Mouse (Mus musculus) retina, postnatal 7 days (tissue): ENCODE results near the gene Ndel1.
A peak's percentile ranks its signal among the peaks of the same experiment; 100 is the strongest.
"Not testable (repeated sequence)": the region's sequence is repeated elsewhere in the genome, so short reads cannot be mapped to it uniquely, and the experiment has no call there.

Experiments used
- DNase-seq: peaks from one replicate; pipeline ENCODE4 v3.0.0-alpha.2; 2012; ENCODE audit warnings: low read depth, low spot score

Gene Ndel1

DNA sequence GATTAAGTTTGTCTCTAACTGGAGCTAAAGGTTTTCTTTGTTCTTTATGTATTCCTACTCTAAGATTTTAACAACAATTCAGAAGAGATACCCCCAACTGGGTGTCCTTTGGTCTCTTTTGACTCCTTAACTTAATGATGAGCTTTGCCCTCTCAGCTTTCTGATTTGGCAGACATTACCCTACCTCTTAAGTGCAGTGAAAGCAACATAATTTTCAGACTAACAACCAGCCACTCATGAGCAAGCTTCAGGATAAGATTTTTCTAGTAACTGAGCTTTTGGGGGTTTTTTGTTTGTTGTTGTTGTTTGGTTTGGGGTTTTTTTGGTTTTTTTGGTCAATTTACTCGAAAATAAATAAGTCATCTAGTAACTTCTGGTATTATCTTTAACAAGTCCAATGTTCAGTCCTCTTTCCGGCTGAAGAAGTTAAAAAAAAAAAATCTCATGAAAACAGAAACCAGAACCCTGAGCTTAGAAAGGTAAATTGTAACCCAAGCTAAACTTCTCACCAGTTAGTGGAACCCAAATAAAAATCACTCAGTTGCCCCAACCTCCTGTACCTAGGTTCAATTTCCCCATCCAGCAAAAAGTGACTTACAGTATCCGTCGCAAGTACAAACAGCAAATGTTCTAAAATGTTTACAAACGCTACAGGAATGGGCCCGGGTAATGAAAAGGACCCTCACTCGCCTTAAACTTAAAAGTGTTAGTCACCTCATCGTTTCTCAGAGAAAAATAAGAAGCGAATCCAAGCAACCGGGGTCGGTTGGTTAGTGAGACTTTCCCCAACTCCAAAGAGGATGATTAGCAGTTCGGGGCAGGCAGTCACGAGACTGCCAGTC is 19.8 kb downstream of the Ndel1 start:
- no peak for DNase-seq

- no peak for DNase-seq
These were observed 20.8 kb downstream of the Ndel1 start for GRCm38 (mm10) chr11:68850862-68851261.

- no peak for DNase-seq
These were observed 32.1 kb downstream of the Ndel1 start for GRCm38 (mm10) chr11:68839606-68840005.

GRCm38 (mm10) chr11:68835034-68835433 is 36.6 kb downstream of the Ndel1 start:
- DNase-seq = no peak

- DNase-seq = no peak
These were observed 38.1 kb downstream of the Ndel1 start for GRCm38 (mm10) chr11:68833593-68833992.

DNA sequence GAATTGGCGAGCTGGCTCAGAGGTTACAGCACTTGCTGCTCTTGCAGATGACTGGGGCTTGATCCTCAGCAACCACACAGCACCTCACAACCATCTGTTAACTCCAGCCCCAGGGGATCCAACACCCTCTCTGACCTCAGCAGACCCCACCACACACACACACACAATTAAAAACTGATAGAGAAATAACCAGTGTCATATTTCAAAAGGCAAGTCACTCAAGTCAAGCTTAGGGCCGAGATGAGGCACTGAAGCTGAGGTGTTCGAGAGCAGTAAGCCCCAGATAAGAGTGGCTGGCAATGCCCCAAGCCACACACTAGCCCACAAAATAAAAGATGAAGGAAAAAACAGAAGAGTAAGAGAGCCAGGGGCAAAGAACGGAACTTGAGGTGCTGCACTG is 38.9 kb downstream of the Ndel1 start:
- DNase-seq = no peak

- not testable (repeated sequence) for DNase-seq
These were observed 40.1 kb downstream of the Ndel1 start for GRCm38 (mm10) chr11:68831580-68831979.

DNA sequence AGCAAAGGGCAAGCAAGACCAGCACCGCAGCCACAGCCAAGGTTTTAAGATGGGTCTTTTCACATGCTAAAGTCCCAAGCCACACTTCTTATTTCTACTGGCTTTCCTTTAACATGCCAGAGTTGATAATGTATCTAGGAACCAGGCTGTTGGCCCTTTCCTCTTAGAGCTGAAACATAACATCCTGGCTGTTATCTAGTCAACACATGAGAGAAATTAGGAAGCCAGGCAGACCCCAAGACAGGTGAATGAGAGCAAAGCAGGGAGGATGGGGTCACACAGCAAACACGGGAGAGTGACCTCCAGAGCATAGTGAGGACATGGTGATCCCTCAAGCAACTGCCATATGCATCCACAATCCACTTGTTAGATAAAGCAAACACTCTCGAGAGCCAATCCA is 44.9 kb downstream of the Ndel1 start:
- DNase-seq = no peak

DNA sequence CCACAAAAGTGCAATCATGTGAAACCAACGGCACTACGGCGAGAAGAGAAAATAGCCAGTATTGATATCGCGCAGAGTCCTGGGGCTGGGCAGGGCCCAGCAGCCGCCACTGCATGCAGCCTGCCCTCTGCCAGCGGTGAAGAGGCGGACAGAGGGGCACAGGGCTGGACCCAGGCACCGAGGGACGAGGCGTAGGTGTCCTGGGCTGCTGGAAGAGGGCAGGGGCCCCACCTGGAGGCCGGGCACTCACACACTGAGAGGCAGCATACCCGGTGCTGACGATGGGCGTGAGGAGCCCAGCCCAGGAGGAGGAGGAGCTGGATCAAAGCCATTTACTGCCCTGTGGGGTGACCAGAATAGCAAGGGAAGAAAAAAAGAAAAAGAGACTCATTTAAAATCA is 49.3 kb downstream of the Ndel1 start:
- DNase-seq = no peak

GRCm38 (mm10) chr11:68819226-68819805 is 52.3 kb downstream of the Ndel1 start:
- no peak for DNase-seq

DNA sequence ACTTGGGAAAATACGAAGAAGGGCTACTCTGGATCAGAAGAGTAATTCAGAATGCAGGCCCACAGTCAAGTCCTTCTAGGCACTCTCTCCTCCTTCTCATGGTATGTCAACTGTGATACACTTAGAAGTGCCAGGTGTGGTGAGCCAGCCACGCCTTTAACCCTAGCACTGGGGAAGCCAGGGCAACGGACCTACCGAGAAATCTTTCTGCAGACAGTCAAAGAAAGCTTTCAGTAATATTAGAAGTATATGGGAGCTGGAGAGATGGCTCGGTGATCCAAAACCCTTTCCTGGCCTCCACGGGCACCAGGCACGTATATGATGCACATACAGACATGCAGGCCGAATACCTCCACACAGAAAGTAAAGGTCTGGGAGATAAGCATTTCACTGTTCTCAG is 53.2 kb downstream of the Ndel1 start:
- no peak for DNase-seq

DNA sequence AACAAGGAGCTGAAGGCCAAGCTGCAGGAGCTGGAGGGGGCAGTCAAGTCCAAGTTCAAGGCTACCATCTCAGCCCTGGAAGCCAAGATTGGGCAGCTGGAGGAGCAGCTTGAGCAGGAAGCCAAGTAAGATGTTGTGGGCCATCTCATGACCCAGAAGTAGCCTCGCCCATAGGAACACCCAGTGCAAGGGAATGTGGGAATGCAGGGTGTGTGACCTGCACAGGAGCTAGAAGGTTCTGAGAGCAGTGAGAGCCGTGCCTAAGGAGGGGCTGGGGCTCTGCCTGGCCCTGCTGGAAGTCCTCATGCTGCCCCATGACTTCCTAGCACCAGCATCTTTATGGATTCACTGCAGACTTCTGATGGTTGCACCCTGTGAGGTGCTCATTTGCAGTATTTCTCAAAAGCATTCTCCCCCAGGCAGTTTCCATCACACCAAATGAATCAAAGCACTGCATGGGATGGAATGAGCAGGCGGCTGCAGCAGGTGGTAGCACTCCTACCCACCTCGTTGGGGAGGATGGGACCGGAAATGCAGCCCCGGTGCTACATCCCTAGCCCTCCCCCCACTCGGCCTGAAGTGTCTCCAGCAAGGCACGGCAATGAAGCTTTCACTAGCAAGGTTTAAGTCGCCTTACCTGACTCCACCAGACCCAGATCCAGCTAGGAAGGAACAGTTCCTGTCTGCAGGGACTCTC is 59.6 kb downstream of the Ndel1 start:
- DNase-seq = no peak

GRCm38 (mm10) chr11:68807787-68808186 is 63.9 kb downstream of the Ndel1 start:
- DNase-seq = peak; percentile 46

GRCm38 (mm10) chr11:68805148-68805547 is 66.5 kb downstream of the Ndel1 start:
- DNase-seq = no peak

GRCm38 (mm10) chr11:68798258-68798657 is 73.4 kb downstream of the Ndel1 start:
- DNase-seq = no peak

DNA sequence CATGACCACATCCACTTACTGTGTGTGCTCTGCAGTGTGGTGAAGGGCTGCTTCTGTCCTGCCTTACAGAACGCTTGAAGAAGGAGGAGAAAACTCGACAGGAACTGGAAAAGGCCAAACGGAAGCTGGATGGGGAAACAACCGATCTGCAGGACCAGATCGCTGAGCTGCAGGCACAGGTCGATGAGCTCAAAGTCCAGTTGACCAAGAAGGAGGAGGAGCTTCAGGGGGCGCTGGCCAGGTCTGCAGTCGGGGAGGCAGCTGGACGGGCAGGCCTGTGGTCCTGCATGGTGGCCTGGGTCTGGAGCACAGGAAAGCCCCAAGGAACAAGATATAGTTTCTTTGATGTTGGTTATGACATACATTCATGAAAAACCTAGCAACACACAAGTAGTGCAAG is 79.9 kb downstream of the Ndel1 start:
- DNase-seq = no peak

DNA sequence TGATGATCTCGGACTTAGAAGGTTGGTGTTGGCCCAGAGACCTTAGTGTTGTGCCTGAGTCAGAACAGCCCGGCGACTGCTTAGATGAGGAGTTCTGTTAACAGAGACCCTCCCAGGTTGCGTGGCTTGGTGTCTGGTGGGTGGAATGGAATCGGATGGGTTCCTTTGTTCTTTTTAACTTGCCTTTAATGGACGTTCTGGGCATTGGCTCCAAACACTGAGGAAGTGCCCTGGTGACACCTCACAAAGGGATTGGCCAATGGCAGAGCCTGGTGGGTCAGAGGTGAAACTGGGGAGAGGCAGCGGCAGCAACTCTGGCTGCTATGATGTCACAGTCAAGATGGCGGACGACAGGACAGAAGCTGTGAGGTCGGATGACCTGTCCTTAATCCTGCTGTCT is 80.9 kb downstream of the Ndel1 start:
- DNase-seq = no peak

GRCm38 (mm10) chr11:68787222-68787621 is 84.4 kb downstream of the Ndel1 start:
- no peak for DNase-seq

- DNase-seq = no peak
These were observed 85.8 kb downstream of the Ndel1 start for GRCm38 (mm10) chr11:68785813-68786212.

DNA sequence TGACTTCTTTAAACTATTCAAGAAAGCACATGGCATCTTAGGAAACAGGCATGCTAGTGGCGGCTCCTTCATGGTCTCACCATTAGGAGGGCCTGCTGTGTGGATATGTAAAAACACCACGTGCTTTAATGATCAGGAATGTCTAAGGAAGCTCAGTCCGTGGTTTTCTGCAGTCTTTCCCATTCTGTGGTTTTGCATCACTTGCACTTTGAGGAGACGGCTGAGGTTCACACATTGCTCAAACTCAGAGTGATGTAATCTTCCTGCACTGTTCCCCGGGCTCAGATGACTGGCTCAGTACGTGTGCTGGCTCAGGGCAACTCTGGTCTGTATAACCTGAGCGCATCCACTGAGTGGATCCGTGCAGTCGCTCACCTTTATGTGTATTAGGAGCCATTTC is 89.3 kb downstream of the Ndel1 start:
- DNase-seq = no peak

DNA sequence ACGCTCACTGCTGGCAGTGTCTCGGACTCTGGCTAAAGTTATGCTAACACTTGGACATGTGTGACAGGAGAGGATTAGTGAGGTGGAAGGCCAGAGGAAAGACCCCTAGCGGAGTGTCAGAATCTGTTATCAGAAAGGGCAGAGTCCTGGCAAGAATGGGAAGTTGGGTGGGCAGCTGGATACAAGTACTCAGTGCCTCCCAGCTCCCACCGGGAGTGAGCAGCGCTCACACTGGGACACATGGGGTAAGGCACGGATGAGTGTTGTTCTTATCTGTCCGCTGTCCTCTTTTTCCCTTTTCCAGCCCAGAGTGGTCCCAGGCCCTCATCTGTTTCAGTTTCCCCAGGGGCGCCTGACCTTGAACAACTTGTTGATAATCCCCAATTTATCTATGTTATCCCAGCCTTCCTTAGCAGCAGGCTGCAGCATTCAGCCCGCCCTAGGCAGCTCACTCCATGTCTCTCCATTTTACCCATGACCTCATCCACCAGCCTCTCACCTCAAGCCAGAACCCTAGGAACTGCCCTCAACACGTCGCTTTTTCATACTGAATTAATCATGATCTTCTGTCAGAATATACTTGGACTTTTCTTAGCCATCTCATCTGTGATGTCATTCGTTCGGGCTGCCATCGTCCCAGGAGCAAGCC is 91.1 kb downstream of the Ndel1 start:
- DNase-seq = no peak

DNA sequence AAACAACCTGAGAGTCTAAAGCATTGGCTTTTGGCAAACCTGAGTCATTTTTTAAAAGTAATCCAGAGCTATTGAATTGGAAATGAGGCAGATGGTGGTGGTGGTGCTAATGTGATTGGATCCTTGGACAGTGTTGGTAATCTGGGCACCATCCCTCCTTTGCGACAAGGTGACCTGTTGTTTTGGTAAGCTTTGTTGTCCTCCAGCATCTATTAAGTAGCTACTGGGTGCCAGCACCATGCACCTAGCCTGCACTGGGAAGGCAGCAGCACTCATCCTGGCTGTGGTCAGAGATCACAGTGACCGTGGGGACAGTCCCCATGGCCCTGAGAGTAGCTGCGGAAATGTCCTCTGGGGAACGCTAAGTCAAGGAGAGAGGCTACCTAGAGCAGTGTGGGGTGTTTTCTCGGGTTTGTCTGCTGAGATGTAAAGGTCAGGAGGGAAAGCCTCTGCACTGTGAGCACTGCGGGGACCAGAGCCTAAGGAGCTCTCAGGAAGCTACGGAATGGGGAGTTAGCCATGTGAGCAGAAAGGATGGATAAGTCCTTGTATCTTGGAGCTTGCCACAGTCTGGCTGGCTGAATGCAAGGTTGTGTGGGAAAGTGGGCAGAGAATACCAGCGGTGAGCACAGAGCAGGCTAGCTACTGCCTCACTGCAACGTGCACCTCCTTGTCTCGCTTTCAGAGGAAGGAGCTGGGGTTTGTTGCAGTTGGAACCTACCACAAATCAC is 91.8 kb downstream of the Ndel1 start:
- no peak for DNase-seq
